Mouse (Mus musculus) midbrain, embryonic 11.5 days (tissue): ENCODE results near the gene Mag. TPM values are rescaled to one million over a fixed set of nuclear protein-coding genes. Genes with fewer than 3 reads are reported as not detected.

Source experiments
- ATAC-seq: fragments of 200-750 bp; cut with Nextera tagmentation; 2 replicates; pipeline ENCODE4 v1.8.0; 2017; ENCODE audit warnings: moderate TSS enrichment, moderate library complexity; ENCODE audit not compliant: low FRiP score
- DNase-seq: peaks from one replicate; pipeline ENCODE4 v3.0.0; 2015; ENCODE audit warnings: low spot score; ENCODE audit errors: missing footprints
- H3K27ac ChIP-seq: fragments of 300-500 bp; sonication (generic); 2 replicates; pipeline ENCODE4 v1.5.1; 2014; ENCODE audit warnings: low read depth, low read length
- H3K27me3 ChIP-seq: fragments of 300-500 bp; sonication (generic); 2 replicates; pipeline ENCODE4 v1.6.1; 2014; ENCODE audit warnings: mild to moderate bottlenecking, low read length, moderate library complexity, mixed read lengths; ENCODE audit not compliant: control insufficient read depth, insufficient read depth
- H3K36me3 ChIP-seq: fragments of 300-500 bp; sonication (generic); 2 replicates; pipeline ENCODE4 v1.6.1; 2014; ENCODE audit warnings: mild to moderate bottlenecking, low read length, moderate library complexity, mixed read lengths; ENCODE audit not compliant: control insufficient read depth, insufficient read depth
- H3K4me1 ChIP-seq: fragments of 300-500 bp; sonication (generic); 2 replicates; pipeline ENCODE4 v1.6.1; 2014; ENCODE audit warnings: low read length; ENCODE audit not compliant: control insufficient read depth, insufficient read depth
- H3K4me2 ChIP-seq: fragments of 300-500 bp; sonication (generic); 2 replicates; pipeline ENCODE4 v1.6.1; 2014; ENCODE audit warnings: mild to moderate bottlenecking, moderate library complexity
- H3K4me3 ChIP-seq: fragments of 300-500 bp; sonication (generic); 2 replicates; pipeline ENCODE4 v1.5.1; 2014; ENCODE audit warnings: low read depth, low read length
- H3K9ac ChIP-seq: fragments of 300-500 bp; sonication (generic); 2 replicates; pipeline ENCODE4 v1.6.1; 2014; ENCODE audit warnings: low read length
- H3K9me3 ChIP-seq: fragments of 300-500 bp; sonication (generic); 2 replicates; pipeline ENCODE4 v1.6.1; 2016; ENCODE audit warnings: low read length; ENCODE audit not compliant: control insufficient read depth
- WGBS: fragments of 180-500 bp; shearing (Covaris S2); extraction: QIAGEN DNeasy Blood & Tissue Kit; methylation state at CpG from one replicate; pipeline ENCODE4 v1.1.7; 2014; 5-methylcytosine and 5-hydroxymethylcytosine counted together
- polyA plus RNA-seq: library from polyadenylated mRNA; unstranded; fragments of >200 nt; fragmentation: Nextera tagmentation; extraction: Ambion mirVana; gene quantifications from 2 replicates; pipeline ENCODE4 v1.2.1, GENCODE M21; 2014

Mag gene
- polyA plus RNA-seq, result 0.44 and 0.47 TPM in 2 replicates

GRCm38 (mm10) chr7:30914732-30915131 is at the start of gene Mag:
TSS of gene Mag (minus strand) at chr7:30914873.
- Histone ChIP-seq H3K9me3 (no peaks in the 10 kb centered on the region), H3K4me2 (no peak within 1 kb of the TSS), H3K4me3 (no peak within 1 kb of the TSS), H3K27me3 (no peaks in the 10 kb centered on the region), H3K27ac (no peak within 1 kb of the TSS), H3K9ac (no peak within 1 kb of the TSS), H3K36me3 (no peaks in the 10 kb centered on the region), H3K4me1 (0 out of 2 replicates have a peak, but pooled peaks cover 2% of the 10 kb centered on the region)
- 78% methylated on average over 8 of the region's 8 CpGs for WGBS
- DNase-seq (no peak), ATAC-seq (no peak)

GRCm38 (mm10) chr7:30964366-30964765 is 49.7 kb upstream of the Mag start:
- H3K4me1 ChIP-seq, result no peaks in the 10 kb centered on the region
- no peak overlapping the region for H3K27ac ChIP-seq
- DNase-seq (no peak), ATAC-seq (no peak)
- H3K4me3 ChIP-seq, result no peak overlapping the region
- H3K36me3 ChIP-seq, result 0 out of 2 replicates have a peak, but pooled peaks cover under 1% of the 10 kb centered on the region
- no peaks in the 10 kb centered on the region for H3K9me3 ChIP-seq
- H3K27me3 ChIP-seq, result no peaks in the 10 kb centered on the region
- WGBS, result 92% methylated on average over 7 of the region's 7 CpGs
- no peak overlapping the region for H3K4me2 ChIP-seq
- H3K9ac ChIP-seq, result no peak overlapping the region

GRCm38 (mm10) chr7:30962862-30963261 is 48.2 kb upstream of the Mag start:
- peaks cover 8% of the 10 kb centered on the region for H3K4me1 ChIP-seq
- no peak overlapping the region for H3K4me3 ChIP-seq
- H3K9ac ChIP-seq, result no peak overlapping the region
- no peak for DNase-seq
- 92% methylated on average over 5 of the region's 5 CpGs for WGBS
- no peak overlapping the region for H3K4me2 ChIP-seq
- no peaks in the 10 kb centered on the region for H3K9me3 ChIP-seq
- H3K27me3 ChIP-seq, result no peaks in the 10 kb centered on the region
- H3K27ac ChIP-seq, result no peak overlapping the region
- ATAC-seq, result no peak
- peaks cover 4% of the 10 kb centered on the region; the same call in 1 of the 2 replicates for H3K36me3 ChIP-seq

GRCm38 (mm10) chr7:30959786-30960349 is 45.2 kb upstream of the Mag start:
- DNase-seq (peak; percentile 81), ATAC-seq (no peak)
- Histone ChIP-seq H3K36me3 (peaks cover 5% of the 10 kb centered on the region; the same call in 1 of the 2 replicates), H3K9ac (no peak overlapping the region), H3K27me3 (no peaks in the 10 kb centered on the region), H3K4me3 (no peak overlapping the region), H3K4me1 (peaks cover 18% of the 10 kb centered on the region), H3K4me2 (no peak overlapping the region), H3K27ac (no peak overlapping the region), H3K9me3 (no peaks in the 10 kb centered on the region)
- 84% methylated on average over 6 of the region's 6 CpGs for WGBS

- no peak overlapping the region for H3K9ac ChIP-seq
- no peak for DNase-seq
- H3K9me3 ChIP-seq, result no peaks in the 10 kb centered on the region
- ATAC-seq, result no peak
- no peaks in the 10 kb centered on the region for H3K27me3 ChIP-seq
- no peak overlapping the region for H3K27ac ChIP-seq
- peaks cover 8% of the 10 kb centered on the region; the same call in 1 of the 2 replicates for H3K36me3 ChIP-seq
- WGBS, result 94% methylated on average over 9 of the region's 9 CpGs
- H3K4me1 ChIP-seq, result peaks cover 18% of the 10 kb centered on the region
- H3K4me2 ChIP-seq, result no peak overlapping the region
- H3K4me3 ChIP-seq, result no peak overlapping the region
Observed at GRCm38 (mm10) chr7:30958866-30959487, 44.3 kb upstream of the Mag start.

GRCm38 (mm10) chr7:30958109-30958865 is 43.6 kb upstream of the Mag start:
- DNase-seq, result peak; percentile 83
- Histone ChIP-seq H3K27me3 (no peaks in the 10 kb centered on the region), H3K4me2 (peak overlapping the region; percentile 80), H3K9me3 (no peaks in the 10 kb centered on the region), H3K4me3 (peak overlapping the region; percentile 95), H3K27ac (no peak overlapping the region; the same call in 1 of the 2 replicates), H3K4me1 (peaks cover 18% of the 10 kb centered on the region), H3K9ac (peak overlapping the region; percentile 99), H3K36me3 (peaks cover 14% of the 10 kb centered on the region)
- ATAC-seq, result no peak
- WGBS, result 77% methylated on average over 28 of the region's 28 CpGs

- peak overlapping the region; percentile 80 for H3K4me2 ChIP-seq
- 0% methylated on average over 43 of the region's 43 CpGs for WGBS
- peak overlapping the region; percentile 95 for H3K27ac ChIP-seq
- H3K4me1 ChIP-seq, result peaks cover 18% of the 10 kb centered on the region
- DNase-seq (peak; percentile 99), ATAC-seq (peak; percentile 60)
- H3K27me3 ChIP-seq, result no peaks in the 10 kb centered on the region
- H3K9ac ChIP-seq, result peak overlapping the region; percentile 99
- H3K4me3 ChIP-seq, result peak overlapping the region; percentile 95
- H3K36me3 ChIP-seq, result peaks cover 15% of the 10 kb centered on the region
- no peaks in the 10 kb centered on the region for H3K9me3 ChIP-seq
Observed at GRCm38 (mm10) chr7:30957367-30957783, 42.7 kb upstream of the Mag start.

- 0% methylated on average over 16 of the region's 82 CpGs for WGBS
- Histone ChIP-seq H3K36me3 (peaks cover 15% of the 10 kb centered on the region), H3K4me1 (peaks cover 18% of the 10 kb centered on the region), H3K27ac (peak within 1 kb of the TSS; percentile 95), H3K9ac (peak within 1 kb of the TSS; percentile 99), H3K4me3 (peak within 1 kb of the TSS; percentile 95), H3K9me3 (no peaks in the 10 kb centered on the region), H3K27me3 (no peaks in the 10 kb centered on the region), H3K4me2 (peak within 1 kb of the TSS; percentile 80)
- DNase-seq (peak; percentile 96), ATAC-seq (peak; percentile 60)
Observed at GRCm38 (mm10) chr7:30956756-30957366, 42.2 kb upstream of the Mag start, which contains the start of gene Usf2. TSS of gene Usf2 (minus strand) at chr7:30956803.
